Mouse (Mus musculus): ENCODE measurements around the gene Trim54. TPM values are rescaled to one million over a fixed set of nuclear protein-coding genes. Genes with fewer than 3 reads are reported as not detected.
A peak's percentile ranks its signal among the peaks of the same experiment; 100 is the strongest.

Gene Trim54
- polyA plus RNA-seq, 1 experiment from 2014 or later, result not detected

DNA sequence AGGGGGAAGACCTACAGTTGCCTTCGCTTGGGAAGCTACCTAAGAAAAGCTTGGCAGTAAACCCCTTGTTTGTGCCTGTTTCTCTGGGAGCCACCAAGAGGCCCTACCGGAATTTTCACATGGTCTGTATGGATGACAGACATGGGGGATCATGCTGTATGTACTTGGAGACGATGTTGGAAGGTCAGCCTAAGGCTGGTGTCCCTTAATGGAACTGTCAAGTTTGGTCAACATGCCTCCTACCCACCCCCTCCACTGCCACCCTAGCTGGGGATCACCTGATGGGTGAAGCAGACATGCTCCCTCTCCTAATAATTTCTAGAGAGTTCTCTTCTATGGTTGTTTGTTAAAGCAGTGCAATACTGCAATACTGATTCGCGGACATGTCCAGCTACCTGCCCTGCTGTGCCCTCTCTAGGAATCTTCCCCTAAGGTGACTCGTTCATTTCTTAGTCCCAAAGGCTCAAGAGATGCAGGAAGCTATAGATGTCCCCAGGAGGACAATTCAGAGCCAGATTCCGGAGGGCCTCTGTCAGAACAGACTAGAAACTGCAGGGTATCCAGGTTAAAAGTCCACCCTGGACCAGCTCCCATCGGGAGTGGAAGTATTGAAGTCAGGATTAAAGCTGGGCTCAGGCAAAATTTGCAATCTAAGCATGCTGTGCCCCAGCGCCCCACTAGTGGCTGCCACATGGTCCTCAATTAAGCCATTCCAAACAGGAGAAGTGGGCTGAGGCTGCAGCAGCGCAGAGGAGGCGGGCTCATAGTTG is 20.6 kb upstream of the Trim54 start:
- no peaks in the 10 kb centered on the region for H3K9me3 ChIP-seq (ENCODE audit: control insufficient read depth, low read length)
- peak overlapping the region; percentile 23 for H3K4me3 ChIP-seq (replicated peaks; ENCODE audit: low read length)
- peak overlapping the region; percentile 50 for H3K4me2 ChIP-seq (replicated peaks)
- H3K27me3 ChIP-seq (ENCODE audit: control insufficient read depth, insufficient read depth, low read length), result peaks cover 84% of the 10 kb centered on the region
- no peak overlapping the region for H3K9ac ChIP-seq
- ATAC-seq (ENCODE audit: low FRiP score), result no peak
- DNase-seq (ENCODE audit: low spot score), result no peak
- no peaks in the 10 kb centered on the region for H3K36me3 ChIP-seq (replicated peaks; ENCODE audit: control insufficient read depth, insufficient read depth)
- H3K4me1 ChIP-seq (replicated peaks; ENCODE audit: control insufficient read depth, insufficient read depth, low read length), result peaks cover 33% of the 10 kb centered on the region; the same call in 1 of the 2 replicates
- H3K27ac ChIP-seq, result no peak overlapping the region
- WGBS, result 23% methylated on average over 11 of the region's 11 CpGs

DNA sequence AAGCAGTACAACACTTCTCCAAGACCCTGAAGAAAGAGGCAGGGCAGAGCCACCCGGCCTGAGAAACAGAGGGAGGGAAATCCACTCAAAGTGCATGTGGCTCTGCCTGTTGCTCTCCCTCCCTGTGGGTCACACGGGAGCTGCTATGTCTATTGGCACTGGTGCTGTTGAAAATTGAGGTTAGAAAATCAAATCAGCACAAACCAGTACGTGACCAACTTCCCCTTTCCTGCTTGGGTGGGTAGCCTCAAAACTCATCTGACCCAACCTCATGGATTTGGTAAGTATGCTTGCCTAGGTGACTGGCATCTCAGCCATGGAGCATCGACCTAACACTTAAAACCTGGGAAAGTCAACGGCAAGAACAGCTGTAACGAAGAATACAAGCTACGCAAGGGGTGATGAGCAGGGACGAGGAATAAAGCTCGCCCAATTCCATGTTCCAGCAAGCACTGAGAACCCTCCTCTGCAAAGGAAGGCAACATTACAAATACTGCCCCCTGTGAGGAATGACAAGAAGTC is 10.6 kb upstream of the Trim54 start, which contains the start of gene Dnajc5g:
Gene Dnajc5g, plus strand, starts transcription at position 472 of the 522 bp plus-strand sequence.
- Histone ChIP-seq H3K27me3 (ENCODE audit: control insufficient read depth, insufficient read depth, low read length) (no peaks in the 10 kb centered on the region), H3K4me2 (replicated peaks) (no peak within 1 kb of the TSS), H3K4me3 (replicated peaks; ENCODE audit: low read length) (no peak within 1 kb of the TSS), H3K36me3 (replicated peaks; ENCODE audit: control insufficient read depth, insufficient read depth) (no peaks in the 10 kb centered on the region), H3K27ac (no peak within 1 kb of the TSS), H3K9me3 (ENCODE audit: control insufficient read depth, low read length) (no peaks in the 10 kb centered on the region), H3K4me1 (replicated peaks; ENCODE audit: control insufficient read depth, insufficient read depth, low read length) (no peaks in the 10 kb centered on the region), H3K9ac (no peak within 1 kb of the TSS)
- no peak for ATAC-seq (ENCODE audit: low FRiP score)
- WGBS, result 88% methylated on average over 9 of the region's 9 CpGs
- DNase-seq (ENCODE audit: low spot score), result no peak

DNA sequence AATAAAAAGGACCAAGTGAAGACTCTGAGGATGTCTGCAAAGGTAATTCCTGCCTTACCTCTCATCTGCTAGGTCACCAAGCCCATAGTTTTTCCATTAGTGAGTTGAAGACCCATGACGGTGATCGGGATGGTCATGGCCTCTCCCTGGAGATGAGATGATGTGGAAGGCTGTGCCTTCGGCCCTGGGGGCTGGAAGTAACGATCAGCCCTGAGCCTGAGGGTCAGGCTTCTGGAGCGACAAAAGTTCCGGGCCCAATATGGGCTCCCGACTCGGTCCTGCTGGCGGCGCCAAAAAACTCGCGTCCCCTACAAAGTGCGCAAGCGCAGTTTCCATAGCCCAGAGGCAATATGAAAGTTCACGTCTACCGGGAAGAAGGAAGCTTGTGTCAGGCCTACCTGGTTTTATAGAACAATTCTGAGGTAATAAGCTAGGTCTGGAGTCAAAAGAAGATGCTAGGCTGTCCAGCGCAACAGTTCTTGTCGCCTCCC is 8.5 kb upstream of the Trim54 start, which contains the start of gene Slc30a3:
Gene Slc30a3, minus strand, starts transcription at position 238 of the 491 bp plus-strand sequence.
- Histone ChIP-seq H3K9me3 (ENCODE audit: control insufficient read depth, low read length) (no peaks in the 10 kb centered on the region), H3K4me1 (replicated peaks; ENCODE audit: control insufficient read depth, insufficient read depth, low read length) (no peaks in the 10 kb centered on the region), H3K4me2 (replicated peaks) (no peak within 1 kb of the TSS), H3K27ac (no peak within 1 kb of the TSS), H3K36me3 (replicated peaks; ENCODE audit: control insufficient read depth, insufficient read depth) (no peaks in the 10 kb centered on the region), H3K9ac (no peak within 1 kb of the TSS), H3K4me3 (replicated peaks; ENCODE audit: low read length) (no peak within 1 kb of the TSS), H3K27me3 (ENCODE audit: control insufficient read depth, insufficient read depth, low read length) (no peaks in the 10 kb centered on the region)
- WGBS, result 91% methylated on average over 18 of the region's 18 CpGs
- DNase-seq (ENCODE audit: low spot score), result no peak
- no peak for ATAC-seq (ENCODE audit: low FRiP score)

DNA sequence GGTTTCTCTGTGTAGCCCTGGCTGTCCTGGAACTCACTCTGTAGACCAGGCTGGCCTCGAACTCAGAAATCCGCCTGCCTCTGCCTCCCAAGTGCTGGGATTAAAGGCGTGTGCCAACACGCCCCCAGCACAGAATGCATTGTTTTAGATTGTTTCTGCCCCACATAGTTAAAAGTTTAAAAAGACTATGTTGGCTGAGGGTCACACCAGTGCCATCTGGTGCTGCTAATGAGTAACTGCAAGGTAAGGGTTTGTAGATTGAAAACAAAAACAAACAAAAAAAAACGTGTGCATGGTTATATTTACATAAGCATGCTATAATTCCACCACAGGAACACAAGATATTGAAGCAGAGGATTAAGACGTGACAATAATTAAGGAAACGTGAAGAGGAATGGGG is 5.7 kb upstream of the Trim54 start:
- DNase-seq (ENCODE audit: low spot score) (no peak), ATAC-seq (ENCODE audit: low FRiP score) (no peak)
- 36% methylated on average over 7 of the region's 7 CpGs for WGBS
- H3K4me1 ChIP-seq (replicated peaks; ENCODE audit: control insufficient read depth, insufficient read depth, low read length), result no peaks in the 10 kb centered on the region
- no peak overlapping the region for H3K4me2 ChIP-seq (replicated peaks)
- H3K36me3 ChIP-seq (replicated peaks; ENCODE audit: control insufficient read depth, insufficient read depth), result no peaks in the 10 kb centered on the region
- no peak overlapping the region for H3K9ac ChIP-seq
- H3K27me3 ChIP-seq (ENCODE audit: control insufficient read depth, insufficient read depth, low read length), result no peaks in the 10 kb centered on the region
- H3K4me3 ChIP-seq (replicated peaks; ENCODE audit: low read length), result no peak overlapping the region
- H3K27ac ChIP-seq, result no peak overlapping the region
- no peaks in the 10 kb centered on the region for H3K9me3 ChIP-seq (ENCODE audit: control insufficient read depth, low read length)

DNA sequence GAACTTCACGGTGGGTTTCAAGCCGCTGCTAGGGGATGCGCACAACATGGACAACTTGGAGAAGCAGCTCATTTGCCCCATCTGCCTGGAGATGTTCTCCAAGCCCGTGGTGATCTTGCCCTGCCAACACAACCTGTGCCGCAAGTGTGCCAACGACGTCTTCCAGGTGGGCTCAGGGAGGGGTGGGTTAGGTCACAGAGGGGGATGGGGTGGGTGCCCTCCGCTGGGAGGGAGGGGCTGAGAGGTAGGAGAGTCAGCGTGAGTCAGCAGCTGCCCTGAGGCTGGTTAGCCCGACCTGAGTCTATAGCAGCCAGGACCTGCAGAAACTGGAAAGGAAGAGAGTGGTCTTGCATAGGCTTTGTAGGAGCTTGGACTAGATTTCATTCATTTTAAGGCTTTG is 400 bp downstream of the Trim54 start:
- no peak for ATAC-seq (ENCODE audit: low FRiP score)

DNA sequence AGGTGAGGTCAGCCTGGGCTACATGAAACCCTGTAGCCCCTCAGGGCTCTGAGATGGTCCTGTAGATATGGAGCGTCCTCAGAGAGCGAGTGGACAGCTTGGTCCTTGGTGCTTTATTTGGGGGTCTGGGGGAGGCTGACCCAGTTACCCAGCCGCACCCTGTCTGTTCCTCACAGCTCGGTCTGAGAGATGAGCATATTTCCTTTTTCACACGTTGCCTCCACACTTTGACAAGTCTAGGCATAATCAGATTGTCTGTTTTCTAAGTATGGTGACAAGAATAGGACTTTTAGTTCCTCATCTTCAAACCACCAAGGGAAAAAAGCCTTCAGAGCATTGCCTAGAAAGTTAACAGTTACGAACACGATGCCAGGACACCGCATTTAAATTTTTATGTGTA is 4.6 kb downstream of the Trim54 start:
- DNase-seq (ENCODE audit: low spot score) (no peak), ATAC-seq (ENCODE audit: low FRiP score) (no peak)
- 89% methylated on average over 8 of the region's 8 CpGs for whole genome bisulfite sequencing
- Histone ChIP-seq H3K4me2 (replicated peaks) (no peak overlapping the region), H3K9me3 (ENCODE audit: control insufficient read depth, low read length) (no peaks in the 10 kb centered on the region), H3K4me3 (replicated peaks; ENCODE audit: low read length) (no peak overlapping the region), H3K9ac (no peak overlapping the region), H3K27me3 (ENCODE audit: control insufficient read depth, insufficient read depth, low read length) (no peaks in the 10 kb centered on the region), H3K36me3 (replicated peaks; ENCODE audit: control insufficient read depth, insufficient read depth) (no peaks in the 10 kb centered on the region), H3K27ac (no peak overlapping the region), H3K4me1 (replicated peaks; ENCODE audit: control insufficient read depth, insufficient read depth, low read length) (no peaks in the 10 kb centered on the region)

More for the DNA sequence above, 400 bp downstream of the Trim54 start:
- 31% methylated on average over 10 of the region's 10 CpGs for WGBS
- H3K9ac ChIP-seq, result no peak overlapping the region
- no peaks in the 10 kb centered on the region for H3K9me3 ChIP-seq (ENCODE audit: control insufficient read depth, low read length)
- no peaks in the 10 kb centered on the region for H3K4me1 ChIP-seq (replicated peaks; ENCODE audit: control insufficient read depth, insufficient read depth, low read length)
- H3K4me2 ChIP-seq (replicated peaks), result no peak overlapping the region
- H3K27me3 ChIP-seq (ENCODE audit: control insufficient read depth, insufficient read depth, low read length), result no peaks in the 10 kb centered on the region
- H3K27ac ChIP-seq, result no peak overlapping the region
- no peaks in the 10 kb centered on the region for H3K36me3 ChIP-seq (replicated peaks; ENCODE audit: control insufficient read depth, insufficient read depth)
- DNase-seq (ENCODE audit: low spot score), result no peak
- no peak overlapping the region for H3K4me3 ChIP-seq (replicated peaks; ENCODE audit: low read length)

DNA sequence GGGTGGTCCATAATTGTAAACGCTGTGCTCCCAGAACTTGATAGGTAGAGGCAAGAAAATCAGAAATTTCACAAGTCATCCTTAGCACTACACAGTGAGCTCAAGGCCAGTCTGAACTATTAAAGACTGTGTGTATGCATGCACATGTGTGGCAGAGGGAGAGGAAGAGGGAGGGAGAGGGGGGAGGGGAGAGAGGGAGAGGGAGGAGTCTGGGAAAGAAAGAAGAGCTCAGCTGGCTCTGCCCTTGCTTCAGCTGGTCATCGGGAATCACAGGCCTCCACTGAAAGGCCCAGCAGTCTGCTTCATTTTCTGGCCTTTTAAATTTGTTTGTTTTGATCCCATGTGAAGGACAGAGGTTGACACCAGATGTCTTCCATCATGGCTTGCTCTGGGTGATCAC is 7.0 kb downstream of the Trim54 start:
- Histone ChIP-seq H3K4me1 (replicated peaks; ENCODE audit: control insufficient read depth, insufficient read depth, low read length) (no peaks in the 10 kb centered on the region), H3K9ac (no peak overlapping the region), H3K9me3 (ENCODE audit: control insufficient read depth, low read length) (no peaks in the 10 kb centered on the region), H3K36me3 (replicated peaks; ENCODE audit: control insufficient read depth, insufficient read depth) (no peaks in the 10 kb centered on the region), H3K4me2 (replicated peaks) (no peak overlapping the region), H3K4me3 (replicated peaks; ENCODE audit: low read length) (no peak overlapping the region), H3K27me3 (ENCODE audit: control insufficient read depth, insufficient read depth, low read length) (no peaks in the 10 kb centered on the region), H3K27ac (no peak overlapping the region)
- 41% methylated on average over 2 of the region's 2 CpGs for WGBS
- no peak for ATAC-seq (ENCODE audit: low FRiP score)
- no peak for DNase-seq (ENCODE audit: low spot score)

DNA sequence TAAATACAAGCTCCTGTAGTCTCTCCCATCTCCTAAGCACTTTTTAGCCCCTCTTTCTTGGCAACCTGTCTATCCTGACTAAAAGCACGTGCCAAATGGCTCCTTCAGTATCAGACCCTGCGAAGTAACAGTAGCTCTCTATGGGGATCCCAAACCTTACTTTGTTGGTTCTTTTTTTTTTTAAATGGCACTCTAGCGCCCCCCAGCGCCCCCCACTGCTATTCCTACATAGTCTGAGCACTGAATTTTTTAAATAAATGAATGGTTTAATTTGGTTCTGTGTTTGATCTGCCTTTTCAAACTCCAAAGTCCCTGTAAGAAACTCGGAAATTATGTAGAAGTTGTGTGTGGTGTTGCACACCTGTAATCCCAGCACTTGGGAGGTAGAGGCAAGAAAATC is 9.5 kb downstream of the Trim54 start:
- Histone ChIP-seq H3K27me3 (ENCODE audit: control insufficient read depth, insufficient read depth, low read length) (no peaks in the 10 kb centered on the region; the same call in 1 of the 2 replicates), H3K4me3 (replicated peaks; ENCODE audit: low read length) (no peak overlapping the region), H3K4me1 (replicated peaks; ENCODE audit: control insufficient read depth, insufficient read depth, low read length) (no peaks in the 10 kb centered on the region), H3K27ac (no peak overlapping the region), H3K36me3 (replicated peaks; ENCODE audit: control insufficient read depth, insufficient read depth) (no peaks in the 10 kb centered on the region), H3K9ac (no peak overlapping the region), H3K4me2 (replicated peaks) (no peak overlapping the region), H3K9me3 (ENCODE audit: control insufficient read depth, low read length) (no peaks in the 10 kb centered on the region)
- no peak for DNase-seq (ENCODE audit: low spot score)
- ATAC-seq (ENCODE audit: low FRiP score), result no peak
- WGBS, result 38% methylated on average over 5 of the region's 5 CpGs

DNA sequence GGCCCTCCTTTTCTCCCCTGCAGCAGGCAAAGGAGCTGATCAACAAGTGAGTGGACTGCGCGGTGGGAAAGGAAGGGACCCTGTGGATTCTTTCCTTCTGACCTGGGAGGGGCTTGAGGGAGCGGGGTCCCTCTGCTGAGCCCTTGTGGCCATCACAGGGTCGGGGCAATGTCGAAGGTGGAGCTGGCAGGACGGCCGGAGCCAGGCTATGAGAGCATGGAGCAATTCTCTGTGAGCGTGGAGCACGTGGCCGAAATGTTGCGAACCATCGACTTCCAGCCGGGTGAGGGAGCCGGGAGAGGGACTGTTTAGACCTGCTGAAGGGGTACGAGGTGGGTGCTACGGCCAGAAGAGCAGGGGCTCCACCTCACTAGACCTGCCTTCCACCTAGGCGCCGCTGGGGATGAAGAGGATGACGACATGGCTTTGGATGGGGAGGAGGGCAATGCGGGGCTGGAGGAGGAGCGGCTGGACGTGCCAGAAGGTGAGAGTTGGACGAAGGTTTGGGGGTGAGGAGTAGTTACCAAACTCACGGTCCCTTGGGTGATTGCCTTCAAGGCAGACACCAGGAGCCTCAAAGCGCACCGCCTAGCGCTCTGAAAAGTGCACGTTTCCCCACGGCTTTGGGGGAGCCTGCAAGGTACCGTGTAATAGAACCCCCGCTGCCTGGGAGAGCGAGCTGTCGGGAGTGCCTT is 20.4 kb downstream of the Trim54 start:
- no peak for ATAC-seq (ENCODE audit: low FRiP score)
- H3K4me3 ChIP-seq (replicated peaks; ENCODE audit: low read length), result peak overlapping the region; percentile 28
- no peaks in the 10 kb centered on the region; the same call in none of the 2 replicates for H3K4me1 ChIP-seq (replicated peaks; ENCODE audit: control insufficient read depth, insufficient read depth, low read length)
- peak overlapping the region; percentile 59 for H3K4me2 ChIP-seq (replicated peaks)
- no peaks in the 10 kb centered on the region for H3K9me3 ChIP-seq (ENCODE audit: control insufficient read depth, low read length)
- no peak for DNase-seq (ENCODE audit: low spot score)
- no peak overlapping the region for H3K27ac ChIP-seq
- H3K36me3 ChIP-seq (replicated peaks; ENCODE audit: control insufficient read depth, insufficient read depth), result 0 out of 2 replicates have a peak, but pooled peaks cover 10% of the 10 kb centered on the region
- H3K9ac ChIP-seq, result no peak overlapping the region
- under 1% methylated on average over 33 of the region's 33 CpGs for WGBS
- H3K27me3 ChIP-seq (ENCODE audit: control insufficient read depth, insufficient read depth, low read length), result peaks cover 67% of the 10 kb centered on the region
